19 mouse cellular contexts compared by ENCODE assay signal in genomic region chr2:157509182-157509581, GRCm38 (mm10). TPM values are rescaled to one million over a fixed set of nuclear protein-coding genes. Genes with fewer than 3 reads are reported as not detected.
A peak's percentile ranks its signal among the peaks of the same experiment; 100 is the strongest.
DNase-seq lines count a peak whose midpoint lies in the region; ATAC-seq lines count a peak whose summit lies in the region.
"Had no signal": no experiment of that assay in that cellular context is flagged by ENCODE, and none has a peak within 500 bp of the region (broad histone marks: within the 10 kb centered on the region; RNA-seq: fewer than 3 reads in every experiment).

No protein-coding gene starts in this region.

- intact Hi-C loops in heart, postnatal 25 days (cut with DNase I), result no loop called here

- no peak overlapping the region for H3K27ac ChIP-seq in kidney, embryonic 14.5 days (ENCODE audit: low read depth, low read length)
- no peak overlapping the region for H3K27ac ChIP-seq in intestine, embryonic 16.5 days (ENCODE audit: low read length)
- H3K27ac ChIP-seq in heart, embryonic 10.5 days, result no peak overlapping the region
- H3K27ac ChIP-seq: embryonic facial prominence, embryonic 15.5 days; hindbrain, embryonic 12.5 days; macrophage had no signal

- no peaks in the 10 kb centered on the region for H3K9me3 ChIP-seq in kidney, embryonic 14.5 days (ENCODE audit: control insufficient read depth, low read length)
- H3K9me3 ChIP-seq in intestine, embryonic 16.5 days (ENCODE audit: control insufficient read depth, low read length), result no peaks in the 10 kb centered on the region
- no peaks in the 10 kb centered on the region for H3K9me3 ChIP-seq in heart, embryonic 10.5 days
- H3K9me3 ChIP-seq: embryonic facial prominence, embryonic 15.5 days; hindbrain, embryonic 12.5 days had no signal

- H3K9ac ChIP-seq in kidney, embryonic 14.5 days (ENCODE audit: low read depth, low read length), result no peak overlapping the region
- H3K9ac ChIP-seq in intestine, embryonic 16.5 days (ENCODE audit: low read depth, low read length), result no peak overlapping the region
- H3K9ac ChIP-seq: embryonic facial prominence, embryonic 15.5 days; hindbrain, embryonic 12.5 days; lung, embryonic 14.5 days had no signal

- H3K4me1 ChIP-seq in kidney, embryonic 14.5 days (ENCODE audit: control insufficient read depth, insufficient read depth, low read length), result peaks cover 11% of the 10 kb centered on the region
- peaks cover 8% of the 10 kb centered on the region for H3K4me1 ChIP-seq in intestine, embryonic 16.5 days (ENCODE audit: control insufficient read depth, insufficient read depth, low read length)
- peaks cover 41% of the 10 kb centered on the region for H3K4me1 ChIP-seq in heart, embryonic 10.5 days

- WGBS in kidney, embryonic 14.5 days, result 73% methylated on average over 5 of the region's 5 CpGs
- 56% methylated on average over 5 of the region's 5 CpGs for WGBS in intestine, embryonic 16.5 days
- 76% methylated on average over 5 of the region's 5 CpGs for WGBS in heart, embryonic 10.5 days

- H3K4me3 ChIP-seq in kidney, embryonic 14.5 days (ENCODE audit: low read length), result no peak overlapping the region
- no peak overlapping the region for H3K4me3 ChIP-seq in intestine, embryonic 16.5 days (ENCODE audit: low read length)
- H3K4me3 ChIP-seq in heart, embryonic 10.5 days, result no peak overlapping the region
- H3K4me3 ChIP-seq: embryonic facial prominence, embryonic 15.5 days; hindbrain, embryonic 12.5 days had no signal

- H3K27me3 ChIP-seq in kidney, embryonic 14.5 days (ENCODE audit: control insufficient read depth, insufficient read depth, low read length), result no peaks in the 10 kb centered on the region
- no peaks in the 10 kb centered on the region for H3K27me3 ChIP-seq in intestine, embryonic 16.5 days (replicated peaks; ENCODE audit: control insufficient read depth, insufficient read depth, low read length)
- peaks cover 63% of the 10 kb centered on the region for H3K27me3 ChIP-seq in heart, embryonic 10.5 days (ENCODE audit: insufficient read depth, poor library complexity, severe bottlenecking)
- H3K27me3 ChIP-seq: embryonic facial prominence, embryonic 15.5 days had no signal

- no peak overlapping the region for H3K4me2 ChIP-seq in kidney, embryonic 14.5 days (replicated peaks; ENCODE audit: low read depth, low read length)
- no peak overlapping the region for H3K4me2 ChIP-seq in intestine, embryonic 16.5 days (ENCODE audit: low read depth, low read length)
- H3K4me2 ChIP-seq: embryonic facial prominence, embryonic 15.5 days; hindbrain, embryonic 12.5 days; lung, embryonic 14.5 days; midbrain, embryonic 11.5 days had no signal

- peak; percentile 82 for DNase-seq in kidney, adult 11 months
- DNase-seq in adrenal gland, postnatal 14 days, result peak; percentile 31
- peak; percentile 75 to 80 for DNase-seq in kidney, postnatal 36 days
- no peak for DNase-seq in heart, postnatal 25 days (ENCODE audit: low spot score)
- no peak for DNase-seq in heart, embryonic 10.5 days (ENCODE audit: low spot score)
- DNase-seq: cerebellum, adult 2 months; gastrocnemius, postnatal 25 days; layer of hippocampus, adult 9-11 months; lung, embryonic 14.5 days; right cerebral cortex, postnatal 4 days; thymus, adult 2 months had no signal

- no peaks in the 10 kb centered on the region for H3K36me3 ChIP-seq in kidney, embryonic 14.5 days (ENCODE audit: control insufficient read depth, insufficient read depth, low read length)
- H3K36me3 ChIP-seq in intestine, embryonic 16.5 days (ENCODE audit: control insufficient read depth, insufficient read depth, low read length), result no peaks in the 10 kb centered on the region
- no peaks in the 10 kb centered on the region for H3K36me3 ChIP-seq in heart, embryonic 10.5 days
- H3K36me3 ChIP-seq: embryonic facial prominence, embryonic 15.5 days; hindbrain, embryonic 12.5 days had no signal

- no peak for ATAC-seq in kidney, embryonic 14.5 days (ENCODE audit: low FRiP score, low TSS enrichment)
- peak; percentile 13; the same call in 1 of the 2 replicates for ATAC-seq in intestine, embryonic 16.5 days
- ATAC-seq: inflammation-experienced regulatory T-cells, adult 6 months; Patski had no signal

RNA-seq across cellular contexts. Expression of gene Nnat, which starts 50.7 kb away (rescaled TPM):
- 248 and 307 TPM in 2 replicates for polyA plus RNA-seq in kidney, embryonic 14.5 days (2014; fragmentation: Nextera tagmentation; extraction: Ambion mirVana)
- 158 TPM in 2 replicates for total RNA-seq in adrenal gland, postnatal 14 days (2021)
- polyA plus RNA-seq in intestine, embryonic 16.5 days (2015; fragmentation: Nextera tagmentation; extraction: Ambion mirVana), result 302 and 323 TPM in 2 replicates
- 1 to 10 TPM in 1 of 2 experiments, under 1 TPM in 1; 0.29 to 1.4 TPM for total RNA-seq in heart, postnatal 25 days (2021)
- polyA plus RNA-seq in heart, embryonic 10.5 days (2016; fragmentation: Nextera tagmentation; extraction: Ambion mirVana), result 253 and 592 TPM in 2 replicates
- polyA plus RNA-seq: macrophage had no signal

Comparison
In these comparisons a context has a peak if more than half of its experiments do, and no peak if none do; other contexts are left out.
1. DNase-seq: peak in kidney, adult 11 months (single experiment), adrenal gland, postnatal 14 days (single experiment) and kidney, postnatal 36 days (2 of 2); none in heart, postnatal 25 days (single experiment) and heart, embryonic 10.5 days (single experiment).